Mouse (Mus musculus) mature B cell (primary cell): ENCODE results near the gene Sh3pxd2a.
"Not testable (repeated sequence)": the region's sequence is repeated elsewhere in the genome, so short reads cannot be mapped to it uniquely, and the experiment has no call there.

Experiments used
- in situ Hi-C: fragments of 300-500 bp; cut with MboI; formaldehyde crosslinking; loops from 2 replicates; pipeline ENCODE4 v1.14.3; 2019

Sh3pxd2a gene

GRCm38 (mm10) chr19:47409142-47409541 is 55.1 kb downstream of the Sh3pxd2a start:
- in situ Hi-C loops: no loop called here

- in situ Hi-C loops: no loop called here
Measured at GRCm38 (mm10) chr19:47408656-47409055, 55.5 kb downstream of the Sh3pxd2a start.

GRCm38 (mm10) chr19:47407332-47407731 is 56.9 kb downstream of the Sh3pxd2a start:
- in situ Hi-C loops: no loop called here

- in situ Hi-C loops: no loop called here
Measured at GRCm38 (mm10) chr19:47406524-47406923, 57.7 kb downstream of the Sh3pxd2a start.

- in situ Hi-C loops: no loop called here
Measured at GRCm38 (mm10) chr19:47405548-47405947, 58.7 kb downstream of the Sh3pxd2a start.

GRCm38 (mm10) chr19:47403391-47404379 is 60.5 kb downstream of the Sh3pxd2a start:
- in situ Hi-C loops: no loop called here

GRCm38 (mm10) chr19:47402976-47403375 is 61.2 kb downstream of the Sh3pxd2a start:
- in situ Hi-C loops: no loop called here

GRCm38 (mm10) chr19:47402544-47402943 is 61.7 kb downstream of the Sh3pxd2a start:
- in situ Hi-C loops: no loop called here

GRCm38 (mm10) chr19:47399709-47400108 is 64.5 kb downstream of the Sh3pxd2a start:
- in situ Hi-C loops: no loop called here

GRCm38 (mm10) chr19:47399029-47399428 is 65.2 kb downstream of the Sh3pxd2a start:
- in situ Hi-C loops: no loop called here

GRCm38 (mm10) chr19:47397882-47398671 is 66.1 kb downstream of the Sh3pxd2a start:
- in situ Hi-C loops: no loop called here

- in situ Hi-C loops: no loop called here
Measured at GRCm38 (mm10) chr19:47395338-47395737, 68.9 kb downstream of the Sh3pxd2a start.

GRCm38 (mm10) chr19:47394781-47395180 is 69.4 kb downstream of the Sh3pxd2a start:
- in situ Hi-C loops: not testable (repeated sequence)

GRCm38 (mm10) chr19:47390878-47391277 is 73.3 kb downstream of the Sh3pxd2a start:
- in situ Hi-C loops: no loop called here

- in situ Hi-C loops: no loop called here
Measured at GRCm38 (mm10) chr19:47387887-47388286, 76.3 kb downstream of the Sh3pxd2a start.

- in situ Hi-C loops: no loop called here
Measured at GRCm38 (mm10) chr19:47387395-47387794, 76.8 kb downstream of the Sh3pxd2a start.

- in situ Hi-C loops: no loop called here
Measured at GRCm38 (mm10) chr19:47385971-47386370, 78.2 kb downstream of the Sh3pxd2a start.

- in situ Hi-C loops: no loop called here
Measured at GRCm38 (mm10) chr19:47384639-47385038, 79.6 kb downstream of the Sh3pxd2a start.

- in situ Hi-C loops: no loop called here
Measured at GRCm38 (mm10) chr19:47384036-47384435, 80.2 kb downstream of the Sh3pxd2a start.

GRCm38 (mm10) chr19:47382268-47382667 is 81.9 kb downstream of the Sh3pxd2a start:
- in situ Hi-C loops: no loop called here

GRCm38 (mm10) chr19:47381011-47381410 is 83.2 kb downstream of the Sh3pxd2a start:
- in situ Hi-C loops: no loop called here

- in situ Hi-C loops: no loop called here
Measured at GRCm38 (mm10) chr19:47379141-47379540, 85.1 kb downstream of the Sh3pxd2a start.
